Mouse (Mus musculus) central nervous system, embryonic 14 days (tissue): ENCODE measurements around the gene Supt6. TPM values are rescaled to one million over a fixed set of nuclear protein-coding genes. Genes with fewer than 3 reads are reported as not detected.

Experiments used
- polyA plus RNA-seq: library from polyadenylated mRNA; depleted of rRNA; stranded (reverse); fragments of >200 nt; gene quantifications from 2 replicates; pipeline ENCODE4 v1.2.3, GENCODE M21; 2012; rRNA removed

The Supt6 gene
- 26.4 and 31.0 TPM in 2 replicates for polyA plus RNA-seq

DNA sequence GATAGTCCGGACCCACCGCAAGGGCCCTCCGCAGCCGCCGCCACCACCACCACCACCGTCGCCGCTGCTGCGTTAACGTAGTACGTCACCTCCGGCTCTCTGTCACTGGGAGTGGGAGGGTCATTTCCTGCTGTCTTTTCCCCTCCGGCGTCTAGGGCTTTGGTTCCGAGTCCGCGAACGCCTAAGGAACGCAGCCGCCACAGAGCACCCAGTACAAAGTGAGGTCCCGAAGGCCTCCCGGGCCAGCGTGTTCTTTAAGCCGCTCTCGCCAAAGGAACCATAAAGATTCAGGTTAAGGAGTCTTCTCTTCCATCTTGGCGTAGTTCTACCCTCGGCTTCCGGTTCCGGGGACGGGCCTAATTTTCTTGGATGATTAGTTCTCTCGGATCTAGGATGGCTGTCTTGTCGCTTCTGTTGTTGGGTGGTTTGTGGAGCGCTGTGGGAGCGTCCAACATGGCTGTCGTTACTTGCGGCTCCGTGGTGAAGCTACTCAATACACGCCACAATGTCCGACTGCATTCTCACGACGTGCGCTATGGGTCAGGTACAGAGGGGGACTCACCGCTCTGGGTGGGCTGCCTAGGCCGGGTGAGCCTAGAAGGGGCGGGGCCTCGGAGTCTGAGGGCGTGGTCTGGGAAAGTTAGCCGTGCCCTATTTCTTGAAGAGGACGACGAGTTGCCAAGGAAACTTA is at the start of gene Supt6, which contains the start of gene Sdf2:
TSS of gene Supt6 (minus strand) at position 361 of the 691 bp plus-strand sequence.
TSS of gene Sdf2 (plus strand) at position 120 of the 691 bp plus-strand sequence.

DNA sequence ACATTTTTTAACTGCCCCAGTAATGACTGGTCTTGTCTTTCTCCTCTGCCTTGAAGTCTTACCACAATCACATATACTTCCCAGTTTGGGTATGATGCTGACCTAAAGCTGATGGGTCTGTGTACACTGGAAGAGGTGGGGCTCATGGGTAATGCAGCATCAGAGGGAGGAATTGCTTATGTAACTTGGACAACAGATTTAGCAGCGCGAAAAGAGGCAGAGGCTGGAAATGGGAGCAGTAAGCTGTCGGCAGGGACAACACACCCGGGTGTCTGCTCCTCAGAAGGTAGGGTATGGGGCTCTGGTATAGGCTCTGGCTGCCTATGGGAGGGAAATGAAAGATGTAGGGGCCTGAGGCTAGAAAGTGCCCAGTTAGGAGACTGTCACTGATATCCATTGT is 44.9 kb upstream of the Supt6 start, which contains the start of gene BC030499:
TSS of gene BC030499 (plus strand) at position 188 of the 400 bp plus-strand sequence.

GRCm38 (mm10) chr11:78261380-78262352 is 15.9 kb upstream of the Supt6 start, which contains the start of gene 2610507B11Rik:
2610507B11Rik (plus strand) TSS chr11:78261752.

DNA sequence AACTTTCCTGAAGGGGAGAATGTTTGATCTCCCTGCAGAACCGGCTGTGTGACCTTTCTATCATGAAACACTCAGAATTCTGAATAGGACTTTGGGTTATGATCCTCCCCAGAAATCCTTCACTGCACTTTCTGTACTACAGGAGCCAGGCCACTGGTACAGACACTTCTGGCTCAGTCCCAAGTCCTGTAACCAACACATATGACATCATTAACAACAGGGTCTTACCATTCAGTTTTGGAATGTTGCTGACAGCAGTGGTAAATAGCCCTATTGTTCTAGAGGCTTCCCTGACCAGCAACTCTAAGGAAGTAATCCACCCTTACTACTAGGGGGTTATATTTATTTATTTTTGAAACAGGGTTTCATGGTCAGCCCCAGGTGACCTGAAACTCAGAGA is 52.7 kb downstream of the Supt6 start, which contains the start of gene Proca1:
TSS of gene Proca1 (plus strand) at position 280 of the 400 bp plus-strand sequence.

DNA sequence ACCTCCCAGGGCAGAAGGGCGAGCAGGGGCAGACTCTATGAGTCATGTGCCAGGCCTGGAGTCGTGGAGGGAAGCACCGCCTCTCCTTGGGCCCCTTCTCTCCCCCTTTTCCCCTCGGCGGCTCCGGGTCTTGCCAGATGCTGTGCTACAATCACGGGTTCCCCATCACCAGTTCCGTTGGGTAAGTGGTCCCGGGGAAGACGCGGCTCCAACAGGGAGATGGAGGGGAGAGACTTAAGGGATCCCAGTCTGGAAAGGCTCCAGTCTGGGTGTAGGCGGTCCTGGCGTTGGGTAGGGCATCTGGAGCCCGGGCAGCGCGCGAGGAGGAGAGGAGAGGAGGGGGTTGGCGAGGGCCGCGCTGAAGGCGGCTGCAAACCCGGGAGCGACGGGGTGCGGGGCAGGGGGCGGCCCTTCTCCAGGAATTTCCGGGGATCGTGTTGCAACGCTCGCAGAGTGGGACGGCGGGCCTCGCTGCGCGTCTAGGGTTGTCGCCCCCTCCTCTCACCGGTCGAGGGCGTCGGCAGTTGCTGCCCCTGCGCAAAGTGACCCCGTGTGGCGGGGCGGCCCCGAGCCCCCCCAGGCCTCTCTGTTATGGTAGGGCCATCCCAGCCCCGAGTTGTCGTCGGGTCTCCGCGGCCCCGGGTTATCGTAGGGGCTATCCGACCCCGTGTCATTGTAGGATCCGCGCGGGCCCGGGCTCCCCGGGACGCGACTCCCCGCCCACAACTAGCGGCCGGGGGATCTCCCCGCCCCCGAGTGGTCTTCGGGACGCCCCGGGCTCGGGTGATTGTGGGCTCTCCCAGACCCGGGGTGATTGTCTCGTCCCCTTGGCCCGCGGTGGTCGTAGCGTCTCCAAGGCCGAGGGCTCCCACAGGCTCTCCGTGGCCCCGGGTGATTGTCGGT is 57.2 kb downstream of the Supt6 start, which contains the start of gene Rab34:
TSS of gene Rab34 (plus strand) at position 100 of the 903 bp plus-strand sequence.

DNA sequence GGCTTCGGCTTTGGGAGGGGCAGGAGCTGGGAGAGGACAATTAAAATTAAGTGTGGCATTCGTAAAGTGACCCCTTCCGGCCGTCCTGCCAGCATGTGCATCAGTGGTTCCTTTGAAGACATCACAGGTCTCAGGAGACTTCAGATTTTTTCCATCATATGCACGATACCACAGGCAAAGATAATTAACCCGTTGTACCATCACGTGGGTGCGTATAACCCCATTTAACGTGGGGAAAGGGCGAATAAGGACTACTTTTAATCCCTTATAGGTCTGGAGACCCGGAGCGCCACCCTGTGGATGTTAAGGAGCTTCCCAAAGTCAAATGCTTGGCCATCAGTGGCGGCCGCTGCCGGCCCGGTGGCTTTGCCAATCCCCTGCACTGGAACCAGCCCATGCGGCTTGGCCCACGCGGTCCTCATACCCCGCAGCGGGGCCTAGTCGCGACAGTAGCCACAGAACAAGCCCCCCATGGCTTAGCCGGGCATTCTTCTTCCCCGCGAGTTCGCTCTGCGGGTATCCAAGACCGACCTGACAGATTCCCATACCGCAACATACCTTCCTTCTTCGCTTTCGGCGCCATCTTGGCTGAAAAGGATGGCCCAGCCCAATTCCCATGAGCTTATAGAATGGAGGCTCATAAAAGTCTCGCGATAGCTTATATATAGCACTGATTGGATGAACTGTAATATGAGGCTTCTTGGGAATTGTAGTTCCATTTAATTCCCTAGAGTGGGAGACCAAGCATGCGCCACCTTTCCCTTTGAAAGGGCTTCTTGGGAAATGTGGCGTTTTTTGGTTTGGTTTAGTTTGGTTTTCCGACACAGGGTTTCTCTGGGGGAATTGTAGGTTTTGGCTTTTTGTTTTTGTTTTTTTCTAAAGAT is 62.6 kb downstream of the Supt6 start, which contains the start of gene Rpl23a:
TSS of gene Rpl23a (minus strand) at position 624 of the 884 bp plus-strand sequence.

DNA sequence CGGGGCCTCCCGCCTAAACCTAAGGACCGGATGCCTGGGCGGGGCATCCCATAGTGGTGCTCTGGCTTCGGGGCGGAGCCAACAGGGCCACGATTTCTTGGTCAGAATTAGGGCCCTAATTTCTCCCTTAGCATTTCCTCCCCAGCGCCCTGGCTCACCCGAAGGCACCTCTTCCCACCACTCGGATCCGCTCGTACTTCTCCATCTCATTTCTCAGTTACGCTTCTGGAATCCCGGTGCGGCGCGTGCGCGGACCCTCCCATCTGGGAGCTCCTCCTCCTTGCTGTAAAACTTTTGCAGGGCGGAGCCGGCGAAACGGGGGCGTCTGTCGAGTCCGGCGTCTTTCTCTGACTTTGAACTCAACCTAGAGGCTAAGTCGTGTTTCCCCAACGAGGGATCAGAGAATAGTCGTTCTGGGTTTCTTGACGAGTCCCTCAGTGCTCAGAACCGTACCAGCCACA is 69.4 kb downstream of the Supt6 start, which contains the start of the genes Nek8 and Tlcd1:
TSS of gene Nek8 (minus strand) at position 274 of the 461 bp plus-strand sequence.
TSS of gene Tlcd1 (plus strand) at position 310 of the 461 bp plus-strand sequence.

DNA sequence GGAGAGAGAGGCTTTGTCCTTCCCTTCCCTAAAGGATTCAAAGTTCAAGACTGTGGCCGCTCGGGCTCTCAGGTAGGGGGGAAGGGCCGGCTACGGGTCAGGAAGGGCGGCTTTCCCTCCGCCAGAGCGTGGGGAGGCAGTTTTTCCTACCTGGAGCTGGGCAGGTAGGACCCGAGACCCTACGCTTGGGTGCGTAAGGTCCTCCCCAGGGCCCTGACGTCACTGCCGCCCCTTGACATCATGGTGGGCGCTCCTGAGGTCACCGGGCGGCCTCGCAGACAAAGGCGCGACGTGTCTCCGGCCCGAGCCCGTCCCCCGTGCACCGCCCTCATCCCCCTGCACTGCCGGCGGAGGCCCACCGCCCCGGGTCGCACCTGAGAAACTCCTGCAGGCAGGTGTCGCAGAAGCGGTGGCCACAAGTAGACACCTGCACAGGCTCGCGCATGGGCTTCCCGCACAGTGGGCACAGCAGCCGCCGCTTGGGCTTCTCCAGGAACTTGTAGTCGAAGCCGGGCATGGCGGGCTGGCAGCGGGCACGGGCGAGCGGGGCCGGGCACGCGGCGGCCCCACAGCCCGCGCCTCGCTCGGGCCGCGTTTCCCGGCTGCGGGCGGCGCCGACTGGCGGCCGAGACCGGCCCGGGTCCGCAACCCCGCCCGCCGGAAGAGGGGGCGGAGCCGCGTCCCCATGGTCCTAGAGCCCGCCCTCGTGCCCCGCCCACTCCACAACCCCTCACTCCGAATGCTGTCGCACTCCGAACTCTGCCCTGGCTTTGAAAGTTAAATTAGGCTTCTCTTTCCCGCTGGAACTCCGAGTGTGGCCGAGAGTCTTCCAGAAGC is 80.6 kb downstream of the Supt6 start, which contains the start of gene Traf4:
TSS of gene Traf4 (minus strand) at position 666 of the 837 bp plus-strand sequence.

Other genes with a start within 250 kb of the Supt6 start
- gene Dhrs13, start 213.7 kb downstream of the Supt6 start, polyA plus RNA-seq = 25.5 and 27.0 TPM in 2 replicates
- 96.9 and 97.0 TPM in 2 replicates for gene Flot2, start 208.1 kb downstream of the Supt6 start, polyA plus RNA-seq
- gene Eral1, start 165.6 kb downstream of the Supt6 start, polyA plus RNA-seq = 29.9 and 30.4 TPM in 2 replicates
- gene Fam222b, start 151.3 kb downstream of the Supt6 start, polyA plus RNA-seq = 24.0 and 25.4 TPM in 2 replicates
- gene Traf4, start 80.4 kb downstream of the Supt6 start, polyA plus RNA-seq = 193 and 206 TPM in 2 replicates
- 12.9 and 16.0 TPM in 2 replicates for gene Nek8, start 69.3 kb downstream of the Supt6 start, polyA plus RNA-seq
- gene Tlcd1, start 69.3 kb downstream of the Supt6 start, polyA plus RNA-seq = 15.7 and 24.4 TPM in 2 replicates
- 2,641 and 2,838 TPM in 2 replicates for gene Rpl23a, start 62.4 kb downstream of the Supt6 start, polyA plus RNA-seq
- gene Rab34, start 57.6 kb downstream of the Supt6 start, polyA plus RNA-seq = 72.6 and 93.5 TPM in 2 replicates
- gene Proca1, start 52.6 kb downstream of the Supt6 start, polyA plus RNA-seq = 1.4 and 2.0 TPM in 2 replicates
- gene Sdf2, start 241 bp downstream of the Supt6 start, polyA plus RNA-seq = 119 and 127 TPM in 2 replicates
- gene 2610507B11Rik, start 15.8 kb upstream of the Supt6 start, polyA plus RNA-seq = 60.3 and 62.0 TPM in 2 replicates
- 0.63 and 0.88 TPM in 2 replicates for gene BC030499, start 44.9 kb upstream of the Supt6 start, polyA plus RNA-seq
- gene Spag5, start 55.5 kb upstream of the Supt6 start, polyA plus RNA-seq = 37.0 and 49.5 TPM in 2 replicates
- gene Aldoc, start 77.0 kb upstream of the Supt6 start, polyA plus RNA-seq = 106 and 132 TPM in 2 replicates
- 60.2 and 69.7 TPM in 2 replicates for gene Pigs, start 82.4 kb upstream of the Supt6 start, polyA plus RNA-seq
- gene Unc119, start 97.5 kb upstream of the Supt6 start, polyA plus RNA-seq = 144 and 155 TPM in 2 replicates
- gene Foxn1, start 140.6 kb upstream of the Supt6 start, polyA plus RNA-seq = 0.03 TPM in 1 of 2 replicates, not detected in the other
- gene Slc13a2, start 176.2 kb upstream of the Supt6 start, polyA plus RNA-seq = 0.04 TPM in 1 of 2 replicates, not detected in the other
- 10.6 and 11.7 TPM in 2 replicates for gene Slc46a1, start 219.7 kb upstream of the Supt6 start, polyA plus RNA-seq